In genomic region chr5:122477492-122477891, GRCm38 (mm10) we compare ENCODE assay signal across 18 mouse cellular contexts.
"Had no signal": no experiment of that assay in that cellular context is flagged by ENCODE, and none has a peak within 500 bp of the region (broad histone marks: within the 10 kb centered on the region; RNA-seq: fewer than 3 reads in every experiment).

No protein-coding gene starts in this region.

- H3K9ac ChIP-seq: lung, embryonic 14.5 days; midbrain, embryonic 12.5 days; neural tube, embryonic 13.5 days; neural tube, embryonic 15.5 days had no signal

- H3K4me2 ChIP-seq: lung, embryonic 14.5 days; midbrain, embryonic 12.5 days; neural tube, embryonic 13.5 days; neural tube, embryonic 15.5 days had no signal

- ATAC-seq: midbrain, embryonic 16.5 days had no signal

- DNase-seq: lung, embryonic 14.5 days; lung, postnatal 10 days; lung, postnatal 4 days; midbrain, embryonic 14.5 days; retina, postnatal 1 day; right cerebral cortex, adult 18-20 months; right cerebral cortex, postnatal 25 days; right cerebral cortex, postnatal 4 days; spleen, adult 18-20 months; thymus, adult 18-20 months; thymus, postnatal 14 days; thymus, postnatal 36 days had no signal

- H3K4me3 ChIP-seq: midbrain, embryonic 10.5 days; midbrain, embryonic 12.5 days; myocyte; neural tube, embryonic 13.5 days; neural tube, embryonic 15.5 days had no signal

- H3K27ac ChIP-seq: midbrain, embryonic 10.5 days; midbrain, embryonic 12.5 days; neural tube, embryonic 13.5 days; neural tube, embryonic 15.5 days had no signal

- H3K4me1 ChIP-seq: midbrain, embryonic 12.5 days; neural tube, embryonic 15.5 days had no signal

- H3K27me3 ChIP-seq: midbrain, embryonic 12.5 days; neural tube, embryonic 13.5 days; neural tube, embryonic 15.5 days had no signal

- H3K9me3 ChIP-seq: midbrain, embryonic 10.5 days; midbrain, embryonic 12.5 days; neural tube, embryonic 13.5 days; neural tube, embryonic 15.5 days had no signal
